In genomic region chr11:88399431-88399830, GRCm38 (mm10) we compare ENCODE assay signal across 8 mouse cellular contexts.
DNase-seq lines count a peak whose midpoint lies in the region; ATAC-seq and TF ChIP-seq lines count a peak whose summit lies in the region.
"Had no signal": no experiment of that assay in that cellular context is flagged by ENCODE, and none has a peak within 500 bp of the region (broad histone marks: within the 10 kb centered on the region; RNA-seq: fewer than 3 reads in every experiment).

No protein-coding gene starts in this region.

- no peak for TF ChIP-seq CTCF in stomach, postnatal 0 days (IDR thresholded peaks at IDR 0.05; ENCODE audit: low read depth)

- no peak overlapping the region for H3K4me3 ChIP-seq in stomach, embryonic 14.5 days (ENCODE audit: low read depth, low read length)
- no peak overlapping the region for H3K4me3 ChIP-seq in stomach, postnatal 0 days (ENCODE audit: low read depth, low read length)
- no peak overlapping the region for H3K4me3 ChIP-seq in intestine, embryonic 15.5 days (replicated peaks)

- H3K27me3 ChIP-seq in stomach, embryonic 14.5 days (ENCODE audit: control insufficient read depth, insufficient read depth, low read length) = no peaks in the 10 kb centered on the region
- no peaks in the 10 kb centered on the region for H3K27me3 ChIP-seq in stomach, postnatal 0 days (ENCODE audit: control insufficient read depth, insufficient read depth, low read length)
- no peaks in the 10 kb centered on the region for H3K27me3 ChIP-seq in intestine, embryonic 15.5 days (replicated peaks)

- no peaks in the 10 kb centered on the region for H3K9me3 ChIP-seq in stomach, embryonic 14.5 days (ENCODE audit: control insufficient read depth, low read depth, low read length)
- H3K9me3 ChIP-seq in stomach, postnatal 0 days (ENCODE audit: control insufficient read depth, low read length) = no peaks in the 10 kb centered on the region
- no peaks in the 10 kb centered on the region for H3K9me3 ChIP-seq in intestine, embryonic 15.5 days

- H3K27ac ChIP-seq in stomach, embryonic 14.5 days (ENCODE audit: low read length) = peak overlapping the region; percentile 33; the same call in 1 of the 2 replicates
- H3K27ac ChIP-seq in stomach, postnatal 0 days (replicated peaks) = no peak overlapping the region
- H3K27ac ChIP-seq in intestine, embryonic 15.5 days = 0 out of 2 replicates have a peak overlapping the region, but pooled peaks have one; percentile 9

- no peaks in the 10 kb centered on the region for H3K36me3 ChIP-seq in stomach, embryonic 14.5 days (ENCODE audit: control insufficient read depth, insufficient read depth, low read length)
- no peaks in the 10 kb centered on the region for H3K36me3 ChIP-seq in stomach, postnatal 0 days (ENCODE audit: control insufficient read depth, insufficient read depth, low read length)
- H3K36me3 ChIP-seq in intestine, embryonic 15.5 days = no peaks in the 10 kb centered on the region

- no peak overlapping the region for H3K4me2 ChIP-seq in stomach, embryonic 14.5 days (replicated peaks; ENCODE audit: low read depth, low read length)
- H3K4me2 ChIP-seq in stomach, postnatal 0 days (replicated peaks; ENCODE audit: low read depth) = no peak overlapping the region
- H3K4me2 ChIP-seq in intestine, embryonic 15.5 days (replicated peaks) = no peak overlapping the region

- TF ChIP-seq EP300 in stomach, postnatal 0 days (optimal IDR thresholded peaks at IDR 0.05) = no peak

- 47% methylated on average over 5 of the region's 5 CpGs for WGBS in stomach, embryonic 14.5 days
- 65% methylated on average over 5 of the region's 5 CpGs for WGBS in stomach, postnatal 0 days
- 52% methylated on average over 5 of the region's 5 CpGs for WGBS in intestine, embryonic 15.5 days

- peak; percentile 95 for DNase-seq in heart, adult 11 months
- no peak for DNase-seq in heart, postnatal 4 days
- no peak for DNase-seq in stomach, postnatal 0 days (ENCODE audit: low spot score)
- no peak for DNase-seq in urinary bladder, postnatal 25 days (ENCODE audit: low spot score)
- no peak for DNase-seq in ovary, postnatal 14 days (ENCODE audit: low spot score)
- DNase-seq: liver, postnatal 0 days had no signal

- ATAC-seq in stomach, embryonic 14.5 days (ENCODE audit: insufficient number of reproducible peaks, insufficient read depth, low FRiP score, low read depth) = peak; percentile 11; the same call in 1 of the 2 replicates
- ATAC-seq in stomach, postnatal 0 days (ENCODE audit: low FRiP score, low TSS enrichment) = no peak
- no peak for ATAC-seq in intestine, embryonic 15.5 days
- ATAC-seq: liver, postnatal 0 days had no signal

- peaks cover 46% of the 10 kb centered on the region for H3K4me1 ChIP-seq in stomach, embryonic 14.5 days (ENCODE audit: control insufficient read depth, insufficient read depth, low read length)
- peaks cover 7% of the 10 kb centered on the region for H3K4me1 ChIP-seq in stomach, postnatal 0 days (replicated peaks; ENCODE audit: control insufficient read depth, insufficient read depth)
- H3K4me1 ChIP-seq in intestine, embryonic 15.5 days (replicated peaks) = peaks cover 48% of the 10 kb centered on the region

- no peak overlapping the region for H3K9ac ChIP-seq in stomach, embryonic 14.5 days (replicated peaks; ENCODE audit: low read depth, low read length)
- no peak overlapping the region for H3K9ac ChIP-seq in stomach, postnatal 0 days (ENCODE audit: low read length)
- H3K9ac ChIP-seq in intestine, embryonic 15.5 days = no peak overlapping the region
- H3K9ac ChIP-seq: liver, postnatal 0 days had no signal
